Mouse (Mus musculus): ENCODE data around the gene Rbm47. TPM values are rescaled to one million over a fixed set of nuclear protein-coding genes. Genes with fewer than 3 reads are reported as not detected.

Rbm47 gene
- polyA plus RNA-seq, 1 experiment from 2014 or later = 75.0 TPM

- H3K27ac ChIP-seq (ENCODE audit: low read length) = no peak overlapping the region
- no peak overlapping the region for H3K9ac ChIP-seq (replicated peaks; ENCODE audit: low read length)
- no peaks in the 10 kb centered on the region for H3K9me3 ChIP-seq (ENCODE audit: low read length)
- no peaks in the 10 kb centered on the region for H3K36me3 ChIP-seq (ENCODE audit: insufficient read depth, low read length)
- no peak for ATAC-seq (ENCODE audit: low FRiP score, low TSS enrichment)
- no peaks in the 10 kb centered on the region for H3K4me1 ChIP-seq (ENCODE audit: insufficient read depth, low read length)
- H3K4me2 ChIP-seq (replicated peaks; ENCODE audit: low read depth, low read length) = no peak overlapping the region
- WGBS = 64% methylated on average over 2 of the region's 2 CpGs
- H3K4me3 ChIP-seq (ENCODE audit: low read length) = no peak overlapping the region
- H3K27me3 ChIP-seq (ENCODE audit: insufficient read depth, low read length) = no peaks in the 10 kb centered on the region
Observed at GRCm38 (mm10) chr5:65973189-65973588, 199.7 kb downstream of the Rbm47 start.

GRCm38 (mm10) chr5:65968004-65968403 lies 204.9 kb downstream of the Rbm47 start:
- no peaks in the 10 kb centered on the region for H3K9me3 ChIP-seq (ENCODE audit: low read length)
- H3K27ac ChIP-seq (ENCODE audit: low read length) = no peak overlapping the region
- H3K4me2 ChIP-seq (replicated peaks; ENCODE audit: low read depth, low read length) = no peak overlapping the region
- H3K4me3 ChIP-seq (ENCODE audit: low read length) = no peak overlapping the region
- no peaks in the 10 kb centered on the region for H3K27me3 ChIP-seq (ENCODE audit: insufficient read depth, low read length)
- 94% methylated on average over 3 of the region's 3 CpGs for WGBS
- no peaks in the 10 kb centered on the region for H3K36me3 ChIP-seq (ENCODE audit: insufficient read depth, low read length)
- no peaks in the 10 kb centered on the region for H3K4me1 ChIP-seq (ENCODE audit: insufficient read depth, low read length)
- H3K9ac ChIP-seq (replicated peaks; ENCODE audit: low read length) = no peak overlapping the region
- no peak for ATAC-seq (ENCODE audit: low FRiP score, low TSS enrichment)

- no peak overlapping the region for H3K9ac ChIP-seq (replicated peaks; ENCODE audit: low read length)
- no peak for ATAC-seq (ENCODE audit: low FRiP score, low TSS enrichment)
- no peak overlapping the region for H3K4me2 ChIP-seq (replicated peaks; ENCODE audit: low read depth, low read length)
- H3K4me1 ChIP-seq (ENCODE audit: insufficient read depth, low read length) = no peaks in the 10 kb centered on the region
- no peak overlapping the region for H3K27ac ChIP-seq (ENCODE audit: low read length)
- H3K4me3 ChIP-seq (ENCODE audit: low read length) = no peak overlapping the region
- H3K9me3 ChIP-seq (ENCODE audit: low read length) = no peaks in the 10 kb centered on the region
- 47% methylated on average over 12 of the region's 12 CpGs for WGBS
- no peaks in the 10 kb centered on the region for H3K36me3 ChIP-seq (ENCODE audit: insufficient read depth, low read length)
- no peaks in the 10 kb centered on the region for H3K27me3 ChIP-seq (ENCODE audit: insufficient read depth, low read length)
Observed at GRCm38 (mm10) chr5:65967091-65967490, 205.8 kb downstream of the Rbm47 start.

Small RNA genes lying within 50 kb of the gene (microRNA-seq; reads per million reads assigned to microRNA genes)
- gene Gm25952 = not detected

Other genes with a start within 250 kb of the Rbm47 start
- 0.30 and 0.31 TPM in 2 replicates for gene Chrna9, start 238.2 kb downstream of the Rbm47 start, polyA plus RNA-seq (2015; fragmentation: Nextera tagmentation; extraction: Ambion mirVana)
- 0.56 and 1.2 TPM in 2 replicates for gene 9130230L23Rik, start 168.8 kb downstream of the Rbm47 start, polyA plus RNA-seq (2015; fragmentation: Nextera tagmentation; extraction: Ambion mirVana)
- 0.24 and 0.69 TPM in 2 replicates for gene Nsun7, start 86.8 kb upstream of the Rbm47 start, polyA plus RNA-seq (2015; fragmentation: Nextera tagmentation; extraction: Ambion mirVana)